Mouse (Mus musculus) ES-E14 (cell line): Measurements from ENCODE around the gene Cmya5.

ENCODE experiments used
- HCFC1 ChIP-seq: IDR thresholded peaks from 2 replicates; pipeline ENCODE4 v1.6.1; 2012; ENCODE audit warnings: low read length, inconsistent platforms, borderline replicate concordance; ENCODE audit not compliant: insufficient read depth
- MAFK ChIP-seq: IDR thresholded peaks from 2 replicates; pipeline ENCODE4 v1.6.1; 2014; ENCODE audit warnings: mild to moderate bottlenecking, low read depth, low read length, inconsistent platforms; ENCODE audit not compliant: insufficient read depth
- ZNF384 ChIP-seq: IDR thresholded peaks from 2 replicates; pipeline ENCODE4 v1.6.1; 2012; ENCODE audit warnings: low read depth, low read length, inconsistent platforms

DNA sequence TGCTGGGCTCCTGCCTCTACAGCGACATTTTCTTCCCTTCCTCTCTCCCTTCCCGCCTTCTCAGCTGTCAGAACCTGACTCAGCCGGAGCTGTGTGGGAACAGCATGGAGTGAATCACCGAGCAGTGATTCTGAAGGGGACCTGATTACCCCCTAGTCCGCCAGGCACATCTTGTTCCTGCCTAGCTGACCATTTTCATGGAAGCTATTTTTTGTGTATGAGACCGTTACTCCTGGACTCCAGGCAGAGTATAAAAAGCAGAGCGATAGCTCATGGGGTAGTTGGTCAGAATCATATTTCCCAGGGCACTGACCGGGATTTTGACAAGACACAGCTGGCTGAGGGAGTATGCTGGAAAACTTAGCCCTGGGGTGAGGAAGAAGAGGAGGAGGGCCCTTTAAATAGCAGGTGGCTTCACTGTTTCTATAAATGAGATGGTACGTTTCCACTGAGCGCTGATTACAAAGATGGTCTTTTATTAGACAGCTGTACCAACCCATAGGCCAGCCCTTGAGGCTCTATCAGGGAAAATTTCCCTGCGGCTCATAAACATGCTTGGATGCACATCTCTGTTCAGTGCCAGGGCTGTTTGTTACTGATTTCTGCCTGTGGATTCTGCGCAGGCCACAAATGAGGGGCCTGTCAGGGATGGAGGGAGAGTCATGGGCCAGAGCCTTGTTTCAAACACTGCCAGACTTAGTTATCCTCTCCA, 143.7 kb downstream of the Cmya5 start:
- no peak for TF ChIP-seq HCFC1
- TF ChIP-seq MAFK = no peak
- TF ChIP-seq ZNF384 = no peak
